Mouse (Mus musculus) heart, postnatal 14 days (tissue): ENCODE data around the gene Raly. TPM values are rescaled to one million over a fixed set of nuclear protein-coding genes. Genes with fewer than 3 reads are reported as not detected.
A peak's percentile ranks its signal among the peaks of the same experiment; 100 is the strongest.

Source experiments
- DNase-seq, 2 experiments: peaks; one replicate each; pipeline ENCODE4 v3.0.0; 2021 to 2022
- intact Hi-C: fragments of 180-260 bp; cut with DNase I; formaldehyde crosslinking; loops from one replicate; pipeline ENCODE4 v1.15.1; 2025
- long read RNA-seq, 2 experiments: library from polyadenylated mRNA; stranded (forward); transcript quantifications; one replicate each; pipeline ENCODE4 v2.0.0; 2021
- total RNA-seq, 2 experiments: library from RNA; stranded (reverse); gene quantifications; 2 replicates each; pipeline ENCODE4 v1.2.3; 2021

Gene Raly
- total RNA-seq: 100 to 1,000 TPM; 119 to 131 TPM
- long read RNA-seq, experiment 1, transcript Raly-202 (9 exons, 1,747 nt): major isoform, 7 of 8 reads
- long read RNA-seq, experiment 1, partial matches to known transcripts: 0 of 8 reads
- long read RNA-seq, experiment 1, other reads (novel, unspliced or antisense): 0 of 8 reads
- long read RNA-seq, experiment 2, partial matches to known transcripts: 0 of 3 reads
- long read RNA-seq, experiment 2, other reads (novel, unspliced or antisense): 0 of 3 reads

- intact Hi-C loops: loop anchor here (2.0 to 5.0 kb wide), 4 partner anchors 16 to 134 kb away; no protein-coding TSS in a partner anchor
- DNase-seq: peak; percentile 96 to 97
These were observed at the start of gene Raly, which contains the start of gene a for GRCm38 (mm10) chr2:154790656-154791483. TSS of gene Raly (plus strand) at chr2:154791096. TSS of gene a (plus strand) at chr2:154791402.

GRCm38 (mm10) chr2:154742911-154743819 is 47.7 kb upstream of the Raly start:
- DNase-seq: no peak
- intact Hi-C loops: no loop called here

DNA sequence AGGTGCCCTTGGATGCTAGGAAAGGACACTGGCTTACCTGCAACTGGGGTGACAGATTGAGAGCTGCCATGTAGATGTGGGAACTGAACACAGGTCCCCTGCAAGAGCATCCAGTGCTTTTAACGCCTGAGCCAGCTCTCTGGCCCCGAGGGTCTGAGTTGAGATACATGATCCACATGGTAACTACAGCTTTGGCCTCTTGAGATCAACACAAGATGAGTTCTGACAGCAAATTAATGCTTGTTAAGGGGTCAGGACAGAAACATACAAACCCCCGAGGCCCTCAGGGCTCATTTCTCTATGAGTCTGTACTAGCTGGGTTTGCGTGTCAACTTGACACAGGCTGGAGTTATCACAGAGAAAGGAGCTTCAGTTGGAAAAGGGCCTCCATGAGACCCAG is 47.0 kb upstream of the Raly start:
- intact Hi-C loops: no loop called here
- no peak for DNase-seq

- intact Hi-C loops: no loop called here
- no peak for DNase-seq
These were observed 42.5 kb upstream of the Raly start for GRCm38 (mm10) chr2:154748383-154748782.

DNA sequence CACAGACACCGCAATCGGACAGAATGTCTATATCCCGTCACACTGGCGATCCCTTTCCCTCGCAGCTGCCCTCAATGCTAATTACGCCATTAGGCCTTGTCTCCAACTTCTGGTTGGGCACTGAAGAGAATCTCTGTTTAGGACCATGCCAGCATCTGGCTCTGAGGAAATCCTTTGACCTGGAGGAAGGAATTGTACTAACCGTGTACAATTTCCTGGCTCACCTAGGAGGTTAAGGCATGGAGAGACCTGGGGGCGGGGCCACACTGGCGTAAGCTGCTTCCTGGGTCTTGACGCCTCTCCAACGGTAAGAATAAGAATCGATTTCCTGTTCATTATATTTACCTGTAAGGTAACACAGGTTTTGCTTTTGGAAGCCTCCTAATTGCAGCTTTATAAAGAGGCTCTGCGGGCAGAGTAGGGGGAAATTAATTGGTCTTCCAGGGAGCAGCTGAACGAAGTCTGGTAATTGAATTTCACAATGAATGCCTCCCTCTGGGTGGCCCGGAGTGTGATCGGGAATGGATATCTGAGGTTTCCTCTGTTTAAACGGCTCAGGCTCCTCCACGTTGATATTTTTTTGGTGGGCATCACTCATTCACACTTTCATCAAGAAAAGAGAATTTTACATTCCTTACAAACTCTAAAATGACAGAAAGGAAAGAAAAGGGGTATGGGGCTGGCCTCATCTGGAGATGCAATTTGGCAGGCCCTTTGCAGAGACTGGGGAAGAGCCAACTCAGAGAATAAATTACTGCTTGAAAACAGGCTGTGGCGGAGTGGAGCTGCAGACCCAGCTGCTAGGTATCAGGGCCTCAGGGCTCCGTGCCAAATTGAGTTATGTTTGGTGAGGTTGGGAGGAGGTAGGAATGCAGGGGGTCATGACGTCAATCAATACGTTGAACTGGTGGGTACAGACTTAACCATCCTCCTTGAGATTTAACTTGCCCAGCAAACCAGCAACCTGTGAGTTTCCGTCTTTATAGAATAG is 41.6 kb upstream of the Raly start:
- intact Hi-C loops: no loop called here
- DNase-seq: peak; percentile 10 to 21

DNA sequence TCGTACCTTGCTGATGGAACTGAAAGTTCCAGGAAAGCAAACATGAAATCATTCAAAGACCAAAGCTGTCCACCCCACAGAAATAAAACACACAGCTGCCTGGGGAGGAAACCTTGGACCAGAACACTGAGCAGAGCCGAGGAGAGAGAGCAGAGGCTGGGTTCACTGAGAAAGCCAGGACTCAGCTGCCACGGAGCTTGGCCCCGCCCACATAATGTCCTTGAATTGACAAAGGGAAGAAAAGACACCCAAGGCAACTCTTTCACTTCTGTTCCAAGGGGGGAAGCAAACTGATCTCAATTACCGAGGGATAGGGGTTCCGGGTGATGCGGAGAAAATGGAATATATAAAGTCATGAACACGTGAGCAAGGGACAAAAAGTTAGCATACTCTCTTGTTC is 39.0 kb upstream of the Raly start:
- intact Hi-C loops: no loop called here
- DNase-seq: peak in 1 of 2 experiments; percentile 22

GRCm38 (mm10) chr2:154754068-154754560 is 36.8 kb upstream of the Raly start:
- DNase-seq: no peak

GRCm38 (mm10) chr2:154755791-154756190 is 35.1 kb upstream of the Raly start:
- intact Hi-C loops: no loop called here
- no peak for DNase-seq

More at GRCm38 (mm10) chr2:154754068-154754560, 36.8 kb upstream of the Raly start:
- intact Hi-C loops: no loop called here

GRCm38 (mm10) chr2:154757691-154758090 is 33.2 kb upstream of the Raly start:
- intact Hi-C loops: no loop called here
- DNase-seq: no peak

- intact Hi-C loops: no loop called here
- no peak for DNase-seq
These were observed 32.4 kb upstream of the Raly start for GRCm38 (mm10) chr2:154758454-154758853.

- intact Hi-C loops: no loop called here
These were observed 27.7 kb upstream of the Raly start for GRCm38 (mm10) chr2:154763226-154763625.

GRCm38 (mm10) chr2:154764828-154765497 is 25.9 kb upstream of the Raly start:
- intact Hi-C loops: no loop called here
- no peak for DNase-seq

More at GRCm38 (mm10) chr2:154763226-154763625, 27.7 kb upstream of the Raly start:
- no peak for DNase-seq

- DNase-seq: no peak
These were observed 25.3 kb upstream of the Raly start for GRCm38 (mm10) chr2:154765554-154766008.

GRCm38 (mm10) chr2:154767051-154767450 is 23.8 kb upstream of the Raly start:
- intact Hi-C loops: no loop called here
- no peak for DNase-seq

More at GRCm38 (mm10) chr2:154765554-154766008, 25.3 kb upstream of the Raly start:
- intact Hi-C loops: no loop called here

DNA sequence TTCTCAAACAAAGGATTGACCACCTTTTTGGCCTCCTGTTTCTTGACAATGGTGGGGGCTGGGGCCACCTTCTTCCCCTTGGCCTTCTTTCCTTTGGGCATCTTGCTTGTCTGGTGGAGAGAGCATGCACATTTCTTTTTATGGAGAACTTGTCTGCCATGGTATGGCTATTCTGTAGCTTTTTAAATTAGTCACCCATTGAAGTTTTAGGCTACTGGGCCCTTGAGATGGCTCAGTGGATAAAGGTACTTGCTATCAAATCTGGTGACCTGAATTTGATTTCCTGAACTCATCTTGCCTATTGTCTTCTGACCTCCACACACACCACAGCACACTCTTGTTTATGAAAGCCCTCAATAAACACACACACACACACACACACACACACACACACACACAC is 21.0 kb upstream of the Raly start, which contains the start of gene Gm14214:
Gene Gm14214, minus strand, starts transcription at position 101 of the 400 bp plus-strand sequence.
- DNase-seq: no peak
- intact Hi-C loops: no loop called here

DNA sequence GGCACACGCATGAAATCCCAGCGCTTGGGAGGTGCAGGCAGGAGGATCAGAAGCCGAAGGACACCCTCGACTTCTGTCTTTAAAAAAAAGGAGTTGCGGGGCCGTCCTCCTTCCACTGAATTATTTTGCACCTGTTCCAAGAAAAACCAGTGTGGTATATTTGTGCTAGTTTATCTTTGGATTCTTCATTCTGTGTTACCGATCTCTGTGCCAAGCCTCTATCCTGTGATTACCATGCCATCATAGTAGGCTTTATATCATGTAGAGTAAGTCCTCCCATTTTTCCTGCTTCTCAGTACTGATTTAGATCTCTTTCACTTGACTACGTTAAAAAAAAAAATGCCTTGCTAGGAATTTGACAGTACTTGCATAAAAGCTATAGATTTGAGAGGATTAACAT is 19.3 kb upstream of the Raly start:
- no peak for DNase-seq
- intact Hi-C loops: no loop called here

DNA sequence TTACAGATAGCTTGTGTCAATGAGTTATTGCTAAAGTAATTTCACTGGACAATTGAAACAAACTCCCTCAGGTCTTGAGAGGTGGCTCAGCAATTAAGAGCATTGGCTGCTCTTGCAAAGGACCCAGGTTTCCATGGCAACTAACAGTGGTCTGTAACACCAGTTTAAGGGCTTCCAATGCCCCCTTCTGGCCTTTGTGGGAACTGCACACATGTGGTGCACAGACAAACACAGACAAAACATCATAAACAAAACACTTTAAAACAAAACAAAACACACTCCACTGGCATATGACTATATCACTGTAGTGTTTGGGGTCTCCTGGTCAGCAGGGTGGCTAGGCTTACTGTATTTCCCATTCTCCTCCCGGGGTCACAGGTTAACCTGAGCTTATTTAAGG is 16.9 kb upstream of the Raly start:
- DNase-seq: no peak
- intact Hi-C loops: no loop called here

DNA sequence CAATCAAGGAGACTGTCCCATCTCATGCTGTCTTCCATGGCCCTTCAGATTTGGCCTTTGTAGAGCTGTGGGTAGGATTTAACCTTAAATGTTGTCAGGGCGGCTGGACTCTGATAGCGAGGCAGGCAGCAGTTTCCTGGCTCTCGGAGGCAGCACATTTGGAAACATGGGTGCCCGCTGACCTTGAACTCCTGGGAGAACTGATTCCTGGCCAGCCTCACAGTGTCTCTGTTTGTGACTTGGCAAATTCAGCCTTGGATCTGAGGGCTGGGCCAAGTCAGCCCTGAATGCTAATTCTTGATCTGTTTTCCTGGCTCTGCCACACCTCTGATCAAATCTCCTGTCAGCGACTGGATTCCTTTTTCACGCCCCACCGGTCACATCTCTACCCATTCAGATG is 14.4 kb upstream of the Raly start:
- intact Hi-C loops: no loop called here
- no peak for DNase-seq
